1 mouse cellular context compared by ENCODE assay signal in genomic region chr9:22095854-22096307, GRCm38 (mm10).
TF ChIP-seq lines count a peak whose summit lies in the region.

No protein-coding gene starts in this region.

TF ChIP-seq in CH12.LX, 34 proteins besides CTCF, POLR2A, EP300 and RAD21:
- no peak for TF ChIP-seq TCF12 (IDR thresholded peaks at IDR 0.05; ENCODE audit: low read depth, low read length)
- TF ChIP-seq KAT2A (IDR thresholded peaks at IDR 0.05; ENCODE audit: insufficient replicate concordance, low read length) = no peak
- TF ChIP-seq ZC3H11A (IDR thresholded peaks at IDR 0.05; ENCODE audit: low read depth, low read length) = no peak
- no peak for TF ChIP-seq POLR2AphosphoS2 (IDR thresholded peaks at IDR 0.05; ENCODE audit: low read depth, low read length)
- 0 out of 2 replicates have a peak, but pooled peaks have one; percentile 16 for TF ChIP-seq ELF1 (IDR thresholded peaks at IDR 0.05; ENCODE audit: low read depth, low read length)
- peak; percentile 58 for TF ChIP-seq JUND (conservative IDR thresholded peaks at IDR 0.05; ENCODE audit: low read depth, low read length)
- TF ChIP-seq USF2 (conservative IDR thresholded peaks at IDR 0.05; ENCODE audit: low read depth, low read length) = no peak
- TF ChIP-seq USF1 (IDR thresholded peaks at IDR 0.05; ENCODE audit: low read depth, low read length) = no peak
- no peak for TF ChIP-seq BHLHE40 (IDR thresholded peaks at IDR 0.05; ENCODE audit: low read depth, low read length)
- no peak for TF ChIP-seq ZMIZ1 (IDR thresholded peaks at IDR 0.05; ENCODE audit: low read depth, low read length)
- no peak for TF ChIP-seq GABPA (IDR thresholded peaks at IDR 0.05; ENCODE audit: insufficient replicate concordance, low read depth, low read length)
- no peak for TF ChIP-seq ZKSCAN1 (IDR thresholded peaks at IDR 0.05; ENCODE audit: borderline replicate concordance, low read depth, low read length)
- no peak for TF ChIP-seq SIN3A (IDR thresholded peaks at IDR 0.05; ENCODE audit: low read length)
- no peak for TF ChIP-seq TBP (conservative IDR thresholded peaks at IDR 0.05; ENCODE audit: low read depth, low read length)
- TF ChIP-seq MAZ (IDR thresholded peaks at IDR 0.05; ENCODE audit: low read depth, low read length) = no peak
- TF ChIP-seq PAX5 (IDR thresholded peaks at IDR 0.05; ENCODE audit: low read length) = no peak
- TF ChIP-seq MAX (IDR thresholded peaks at IDR 0.05; ENCODE audit: low read length) = no peak
- no peak for TF ChIP-seq MXI1 (IDR thresholded peaks at IDR 0.05; ENCODE audit: low read depth, low read length)
- TF ChIP-seq NRF1 (IDR thresholded peaks at IDR 0.05; ENCODE audit: low read depth, low read length) = no peak
- TF ChIP-seq ZNF384 (IDR thresholded peaks at IDR 0.05; ENCODE audit: low read depth, low read length) = no peak
- TF ChIP-seq CHD2 (IDR thresholded peaks at IDR 0.05; ENCODE audit: low read length) = no peak
- no peak for TF ChIP-seq CHD1 (IDR thresholded peaks at IDR 0.05; ENCODE audit: low read depth, low read length)
- no peak for TF ChIP-seq HCFC1 (IDR thresholded peaks at IDR 0.05; ENCODE audit: low read depth, low read length)
- 0 out of 2 replicates have a peak, but pooled peaks have one; percentile 4 for TF ChIP-seq IRF4 (IDR thresholded peaks at IDR 0.05; ENCODE audit: low read depth, low read length)
- no peak for TF ChIP-seq NELFE (IDR thresholded peaks at IDR 0.05; ENCODE audit: low read depth, low read length)
- peak; percentile 60 for TF ChIP-seq JUN (IDR thresholded peaks at IDR 0.05; ENCODE audit: insufficient read depth, low read depth, low read length)
- no peak for TF ChIP-seq E2F4 (IDR thresholded peaks at IDR 0.05; ENCODE audit: insufficient replicate concordance, low read depth, low read length)
- no peak for TF ChIP-seq MAFK (IDR thresholded peaks at IDR 0.05; ENCODE audit: insufficient replicate concordance, low read length)
- TF ChIP-seq UBTF (IDR thresholded peaks at IDR 0.05; ENCODE audit: low read depth, low read length) = no peak
- no peak for TF ChIP-seq RCOR1 (conservative IDR thresholded peaks at IDR 0.05; ENCODE audit: low read depth, low read length)
- TF ChIP-seq MEF2A (IDR thresholded peaks at IDR 0.05; ENCODE audit: borderline replicate concordance, low read depth, low read length) = peak; percentile 80
- peak; percentile 74 for TF ChIP-seq SMC3 (IDR thresholded peaks at IDR 0.05; ENCODE audit: low read depth, low read length)
- peak; percentile 22 for TF ChIP-seq ETS1 (conservative IDR thresholded peaks at IDR 0.05; ENCODE audit: low read depth, low read length)
- TF ChIP-seq MYC (IDR thresholded peaks at IDR 0.05; ENCODE audit: low read depth, low read length) = no peak
